Mouse (Mus musculus) embryonic facial prominence, embryonic 13.5 days (tissue): Measurements from ENCODE around the gene Lhfpl2. TPM values are rescaled to one million over a fixed set of nuclear protein-coding genes. Genes with fewer than 3 reads are reported as not detected.

Experiments
- ATAC-seq: fragments of 200-750 bp; cut with Nextera tagmentation; 2 replicates; pipeline ENCODE4 v1.8.0; 2017; ENCODE audit warnings: low read depth; ENCODE audit not compliant: insufficient number of reproducible peaks, insufficient read depth, low FRiP score, low TSS enrichment
- H3K27ac ChIP-seq: fragments of 300-500 bp; sonication (generic); 2 replicates; pipeline ENCODE4 v1.5.1; 2015; ENCODE audit warnings: moderate library complexity, mild to moderate bottlenecking, inconsistent platforms
- H3K27me3 ChIP-seq: fragments of 300-500 bp; sonication (generic); 2 replicates; pipeline ENCODE4 v1.6.1; 2015; ENCODE audit warnings: mild to moderate bottlenecking, inconsistent platforms
- H3K36me3 ChIP-seq: fragments of 300-500 bp; sonication (generic); 2 replicates; pipeline ENCODE4 v1.6.1; 2015; ENCODE audit warnings: mild to moderate bottlenecking, inconsistent platforms
- H3K4me1 ChIP-seq: fragments of 300-500 bp; sonication (generic); 2 replicates; pipeline ENCODE4 v1.6.1; 2015; ENCODE audit warnings: inconsistent platforms
- H3K4me2 ChIP-seq: fragments of 300-500 bp; sonication (generic); 2 replicates; pipeline ENCODE4 v1.6.1; 2015; ENCODE audit warnings: moderate library complexity, mild to moderate bottlenecking, inconsistent platforms
- H3K4me3 ChIP-seq: fragments of 300-500 bp; sonication (generic); 2 replicates; pipeline ENCODE4 v1.5.1; 2015; ENCODE audit warnings: mild to moderate bottlenecking, inconsistent platforms
- H3K9ac ChIP-seq: fragments of 300-500 bp; sonication (generic); 2 replicates; pipeline ENCODE4 v1.6.1; 2015; ENCODE audit warnings: mild to moderate bottlenecking, inconsistent platforms
- H3K9me3 ChIP-seq: fragments of 300-500 bp; sonication (generic); 2 replicates; pipeline ENCODE4 v1.6.1; 2016; ENCODE audit warnings: inconsistent platforms
- WGBS: fragments of 180-500 bp; shearing (Covaris S2); methylation state at CpG from one replicate; pipeline ENCODE4 v1.1.7; 2015; ENCODE audit warnings: mixed read lengths; 5-methylcytosine and 5-hydroxymethylcytosine counted together
- polyA plus RNA-seq: library from polyadenylated mRNA; unstranded; fragments of >200 nt; fragmentation: Nextera tagmentation; extraction: Ambion mirVana; gene quantifications from 2 replicates; pipeline ENCODE4 v1.2.1, GENCODE M21; 2015

Lhfpl2 gene
- polyA plus RNA-seq, 1 experiment from 2014 or later = 59.2 TPM

- Histone ChIP-seq H3K27ac (no peak overlapping the region), H3K9me3 (no peaks in the 10 kb centered on the region), H3K9ac (no peak overlapping the region), H3K36me3 (0 out of 2 replicates have a peak, but pooled peaks cover 3% of the 10 kb centered on the region), H3K27me3 (peaks cover 5% of the 10 kb centered on the region; the same call in 1 of the 2 replicates), H3K4me3 (no peak overlapping the region), H3K4me2 (no peak overlapping the region), H3K4me1 (peaks cover 33% of the 10 kb centered on the region)
- no peak for ATAC-seq
- WGBS = 65% methylated on average over 5 of the region's 5 CpGs
Observed at GRCm38 (mm10) chr13:94171612-94172011, 114.0 kb downstream of the Lhfpl2 start.

- H3K36me3 ChIP-seq = peaks cover 8% of the 10 kb centered on the region; the same call in 1 of the 2 replicates
- H3K27me3 ChIP-seq = peaks cover 5% of the 10 kb centered on the region; the same call in 1 of the 2 replicates
- H3K4me2 ChIP-seq = peak overlapping the region; percentile 94; the same call in 1 of the 2 replicates
- no peaks in the 10 kb centered on the region for H3K9me3 ChIP-seq
- H3K4me3 ChIP-seq = no peak overlapping the region
- ATAC-seq = no peak
- 76% methylated on average over 15 of the region's 15 CpGs for WGBS
- H3K4me1 ChIP-seq = peaks cover 33% of the 10 kb centered on the region
- H3K9ac ChIP-seq = no peak overlapping the region
- H3K27ac ChIP-seq = no peak overlapping the region
Observed at GRCm38 (mm10) chr13:94172533-94173310, 115.1 kb downstream of the Lhfpl2 start.

- 3% methylated on average over 53 of the region's 55 CpGs for WGBS
Observed at GRCm38 (mm10) chr13:94173633-94174576, 116.3 kb downstream of the Lhfpl2 start.

GRCm38 (mm10) chr13:94174577-94175279, 117.1 kb downstream of the Lhfpl2 start:
- H3K36me3 ChIP-seq = peaks cover 14% of the 10 kb centered on the region; the same call in 1 of the 2 replicates
- 20% methylated on average over 16 of the region's 16 CpGs for WGBS
- no peaks in the 10 kb centered on the region for H3K9me3 ChIP-seq
- peaks cover 48% of the 10 kb centered on the region for H3K4me1 ChIP-seq
- H3K27ac ChIP-seq = peak overlapping the region; percentile 55; the same call in 1 of the 2 replicates
- H3K4me3 ChIP-seq = peak overlapping the region; percentile 51
- H3K27me3 ChIP-seq = peaks cover 5% of the 10 kb centered on the region; the same call in 1 of the 2 replicates
- peak overlapping the region; percentile 94 for H3K4me2 ChIP-seq
- no peak for ATAC-seq
- peak overlapping the region; percentile 73 for H3K9ac ChIP-seq

More at GRCm38 (mm10) chr13:94173633-94174576, 116.3 kb downstream of the Lhfpl2 start:
- Histone ChIP-seq H3K4me2 (peak overlapping the region; percentile 94), H3K27ac (peak overlapping the region; percentile 39; the same call in 1 of the 2 replicates), H3K36me3 (peaks cover 12% of the 10 kb centered on the region; the same call in 1 of the 2 replicates), H3K9me3 (no peaks in the 10 kb centered on the region), H3K4me3 (peak overlapping the region; percentile 51), H3K4me1 (peaks cover 45% of the 10 kb centered on the region), H3K9ac (peak overlapping the region; percentile 73), H3K27me3 (peaks cover 5% of the 10 kb centered on the region; the same call in 1 of the 2 replicates)
- no peak for ATAC-seq

- H3K27me3 ChIP-seq = peaks cover 5% of the 10 kb centered on the region; the same call in 1 of the 2 replicates
- WGBS = 70% methylated on average over 6 of the region's 6 CpGs
- peaks cover 50% of the 10 kb centered on the region for H3K4me1 ChIP-seq
- peak overlapping the region; percentile 55; the same call in 1 of the 2 replicates for H3K27ac ChIP-seq
- H3K4me3 ChIP-seq = peak overlapping the region; percentile 51; the same call in 1 of the 2 replicates
- peaks cover 14% of the 10 kb centered on the region; the same call in 1 of the 2 replicates for H3K36me3 ChIP-seq
- H3K9me3 ChIP-seq = no peaks in the 10 kb centered on the region
- no peak for ATAC-seq
- H3K4me2 ChIP-seq = peak overlapping the region; percentile 94
- H3K9ac ChIP-seq = 0 out of 2 replicates have a peak overlapping the region, but pooled peaks have one; percentile 73
Observed at GRCm38 (mm10) chr13:94175379-94176050, 117.9 kb downstream of the Lhfpl2 start.

- Histone ChIP-seq H3K9me3 (no peaks in the 10 kb centered on the region), H3K27me3 (peaks cover 5% of the 10 kb centered on the region; the same call in 1 of the 2 replicates), H3K4me2 (no peak overlapping the region), H3K4me3 (no peak overlapping the region), H3K36me3 (peaks cover 14% of the 10 kb centered on the region; the same call in 1 of the 2 replicates), H3K4me1 (peaks cover 59% of the 10 kb centered on the region), H3K9ac (no peak overlapping the region), H3K27ac (no peak overlapping the region)
- 57% methylated on average over 7 of the region's 7 CpGs for WGBS
- ATAC-seq = no peak
Observed at GRCm38 (mm10) chr13:94177148-94177547, 119.6 kb downstream of the Lhfpl2 start.

GRCm38 (mm10) chr13:94178401-94179040, 120.9 kb downstream of the Lhfpl2 start:
- H3K4me1 ChIP-seq = peaks cover 57% of the 10 kb centered on the region
- no peak overlapping the region for H3K4me2 ChIP-seq
- H3K27ac ChIP-seq = no peak overlapping the region
- no peak overlapping the region for H3K4me3 ChIP-seq
- WGBS = 59% methylated on average over 11 of the region's 11 CpGs
- ATAC-seq = 0 out of 2 replicates have a peak, but pooled peaks have one; percentile 46
- H3K36me3 ChIP-seq = peaks cover 14% of the 10 kb centered on the region; the same call in 1 of the 2 replicates
- no peaks in the 10 kb centered on the region for H3K9me3 ChIP-seq
- H3K27me3 ChIP-seq = no peaks in the 10 kb centered on the region; the same call in 1 of the 2 replicates
- no peak overlapping the region for H3K9ac ChIP-seq

- no peaks in the 10 kb centered on the region for H3K27me3 ChIP-seq
- no peaks in the 10 kb centered on the region for H3K9me3 ChIP-seq
- no peak overlapping the region for H3K27ac ChIP-seq
- H3K4me2 ChIP-seq = no peak overlapping the region
- ATAC-seq = no peak
- H3K4me1 ChIP-seq = peaks cover 54% of the 10 kb centered on the region
- no peak overlapping the region for H3K9ac ChIP-seq
- H3K4me3 ChIP-seq = no peak overlapping the region
- H3K36me3 ChIP-seq = peaks cover 13% of the 10 kb centered on the region; the same call in 1 of the 2 replicates
- 73% methylated on average over 5 of the region's 5 CpGs for WGBS
Observed at GRCm38 (mm10) chr13:94180477-94181420, 123.2 kb downstream of the Lhfpl2 start.

- no peaks in the 10 kb centered on the region for H3K9me3 ChIP-seq
- H3K36me3 ChIP-seq = peaks cover 8% of the 10 kb centered on the region; the same call in 1 of the 2 replicates
- no peak overlapping the region for H3K27ac ChIP-seq
- no peak overlapping the region for H3K9ac ChIP-seq
- no peak overlapping the region for H3K4me2 ChIP-seq
- peaks cover 66% of the 10 kb centered on the region for H3K4me1 ChIP-seq
- 91% methylated on average over 5 of the region's 5 CpGs for WGBS
- H3K27me3 ChIP-seq = no peaks in the 10 kb centered on the region
- no peak overlapping the region for H3K4me3 ChIP-seq
- no peak for ATAC-seq
Observed at GRCm38 (mm10) chr13:94182026-94182425, 124.4 kb downstream of the Lhfpl2 start.
